Mouse (Mus musculus): ENCODE measurements around the gene Gm20547. TPM values are rescaled to one million over a fixed set of nuclear protein-coding genes. Genes with fewer than 3 reads are reported as not detected.

Gm20547 gene
- polyA plus RNA-seq, 1 experiment from 2014 or later, result not detected

DNA sequence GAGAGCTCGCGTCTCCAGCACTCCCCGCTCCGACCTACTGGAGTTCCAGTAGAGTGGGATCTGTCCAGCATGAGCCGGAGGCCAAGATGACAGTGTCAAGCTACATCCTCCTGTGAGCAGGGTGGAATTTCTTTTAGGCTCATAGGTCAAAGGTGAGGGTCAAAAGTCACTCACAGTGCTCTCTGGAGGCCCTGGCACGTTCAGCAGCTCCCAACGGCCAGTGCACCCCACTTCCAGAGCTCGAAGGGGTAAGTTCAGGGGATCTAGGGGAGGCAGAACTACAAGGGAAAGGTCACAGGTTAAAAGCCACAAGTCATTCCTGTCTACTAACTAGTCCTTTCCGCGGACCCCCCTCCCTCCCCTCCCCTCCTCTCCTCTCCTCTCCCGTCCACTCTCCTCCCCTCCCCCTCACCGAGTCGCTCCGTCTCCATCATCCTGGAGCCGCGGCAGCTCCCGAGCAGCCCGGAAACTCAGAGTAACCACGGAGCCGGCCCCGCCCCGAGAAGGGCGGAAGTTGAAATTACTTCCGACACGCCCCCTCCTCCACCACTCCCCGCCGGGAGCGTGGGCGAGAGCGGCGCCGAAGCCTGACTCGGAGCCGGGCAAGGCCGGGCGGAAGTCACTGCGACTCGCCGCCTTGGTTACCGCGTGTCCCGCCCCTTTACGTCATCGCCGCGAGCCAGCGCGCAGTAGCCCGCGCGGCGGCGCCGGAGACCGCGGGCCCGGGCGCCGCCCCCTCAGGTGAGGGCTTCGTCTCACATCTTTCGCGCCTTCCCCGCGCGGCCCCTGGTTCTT lies 31.9 kb downstream of the Gm20547 start, which contains the start of the genes Skiv2l and Nelfe:
Skiv2l (minus strand) TSS at position 489 of the 795 bp plus-strand sequence.
Nelfe (plus strand) TSS at position 670 of the 795 bp plus-strand sequence.
- ATAC-seq (peak; percentile 98), DNase-seq (ENCODE audit: low spot score) (peak; percentile 99)
- H3K4me3 ChIP-seq (ENCODE audit: low read depth, low read length), result peak within 1 kb of the TSS; percentile 64
- no peaks in the 10 kb centered on the region for H3K27me3 ChIP-seq (replicated peaks; ENCODE audit: control insufficient read depth, insufficient read depth, low read length)
- peak within 1 kb of the TSS; percentile 88 for H3K9ac ChIP-seq (ENCODE audit: low read length)
- peaks cover 60% of the 10 kb centered on the region for H3K36me3 ChIP-seq (ENCODE audit: control insufficient read depth, insufficient read depth, low read length)
- peak within 1 kb of the TSS; percentile 39; the same call in 1 of the 2 replicates for H3K27ac ChIP-seq (ENCODE audit: low read depth, low read length)
- H3K4me1 ChIP-seq (ENCODE audit: control insufficient read depth, insufficient read depth, low read length), result peaks cover 17% of the 10 kb centered on the region
- 1% methylated on average over 55 of the region's 65 CpGs for WGBS
- no peaks in the 10 kb centered on the region for H3K9me3 ChIP-seq (replicated peaks; ENCODE audit: control insufficient read depth, low read length)
- peak within 1 kb of the TSS; percentile 98 for H3K4me2 ChIP-seq (ENCODE audit: low read length)

DNA sequence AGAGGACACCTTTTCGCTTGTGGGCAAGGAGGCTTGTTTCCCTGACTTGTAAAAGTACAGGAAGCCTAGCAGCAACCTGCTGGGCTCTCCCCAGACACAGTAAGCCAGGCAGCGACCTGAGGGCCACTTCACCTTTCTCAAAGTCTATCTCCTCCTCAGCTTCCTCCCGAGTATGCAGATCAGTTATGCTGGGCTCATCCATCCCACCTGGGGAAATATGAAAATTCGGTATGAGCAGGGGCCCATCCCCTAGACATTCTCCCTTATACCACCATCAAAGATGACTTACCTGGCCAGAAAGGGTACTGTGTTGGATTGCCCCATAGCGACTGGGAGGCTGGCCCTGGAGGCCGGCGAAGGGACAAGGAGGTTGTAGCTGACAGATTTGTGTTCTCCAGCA lies 34.2 kb downstream of the Gm20547 start:
- H3K27me3 ChIP-seq (replicated peaks; ENCODE audit: control insufficient read depth, insufficient read depth, low read length), result no peaks in the 10 kb centered on the region
- no peak for DNase-seq (ENCODE audit: low spot score)
- H3K36me3 ChIP-seq (ENCODE audit: control insufficient read depth, insufficient read depth, low read length), result peaks cover 62% of the 10 kb centered on the region
- H3K27ac ChIP-seq (ENCODE audit: low read depth, low read length), result no peak overlapping the region
- H3K4me2 ChIP-seq (ENCODE audit: low read length), result no peak overlapping the region
- no peak overlapping the region for H3K4me3 ChIP-seq (ENCODE audit: low read depth, low read length)
- peaks cover 17% of the 10 kb centered on the region for H3K4me1 ChIP-seq (ENCODE audit: control insufficient read depth, insufficient read depth, low read length)
- H3K9ac ChIP-seq (ENCODE audit: low read length), result no peak overlapping the region
- WGBS, result 93% methylated on average over 7 of the region's 7 CpGs
- H3K9me3 ChIP-seq (replicated peaks; ENCODE audit: control insufficient read depth, low read length), result no peaks in the 10 kb centered on the region
- no peak for ATAC-seq

DNA sequence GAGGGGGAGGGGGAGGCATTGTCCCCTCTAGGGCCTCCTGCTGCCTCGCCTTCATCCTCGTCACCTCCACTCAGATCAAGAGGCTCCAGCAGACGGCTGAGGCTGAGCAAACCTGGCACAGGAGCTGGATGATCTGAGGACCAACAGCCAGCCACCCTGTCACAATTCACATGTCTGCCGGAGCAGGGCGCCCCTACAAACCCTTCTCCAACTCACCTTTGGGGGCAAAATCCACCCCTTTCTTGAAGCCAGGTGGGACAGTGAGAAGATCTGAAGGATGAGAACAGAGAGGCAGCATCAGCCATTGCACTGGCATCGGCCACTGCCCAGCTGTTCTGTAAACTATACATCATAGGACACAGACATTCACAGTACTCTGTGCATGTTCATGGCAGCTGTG lies 34.6 kb downstream of the Gm20547 start:
- no peaks in the 10 kb centered on the region for H3K9me3 ChIP-seq (replicated peaks; ENCODE audit: control insufficient read depth, low read length)
- DNase-seq (ENCODE audit: low spot score) (no peak), ATAC-seq (no peak)
- no peak overlapping the region for H3K4me3 ChIP-seq (ENCODE audit: low read depth, low read length)
- H3K4me2 ChIP-seq (ENCODE audit: low read length), result no peak overlapping the region
- H3K4me1 ChIP-seq (ENCODE audit: control insufficient read depth, insufficient read depth, low read length), result peaks cover 17% of the 10 kb centered on the region
- H3K9ac ChIP-seq (ENCODE audit: low read length), result no peak overlapping the region
- peaks cover 63% of the 10 kb centered on the region for H3K36me3 ChIP-seq (ENCODE audit: control insufficient read depth, insufficient read depth, low read length)
- no peaks in the 10 kb centered on the region for H3K27me3 ChIP-seq (replicated peaks; ENCODE audit: control insufficient read depth, insufficient read depth, low read length)
- 85% methylated on average over 6 of the region's 6 CpGs for WGBS
- H3K27ac ChIP-seq (ENCODE audit: low read depth, low read length), result no peak overlapping the region

DNA sequence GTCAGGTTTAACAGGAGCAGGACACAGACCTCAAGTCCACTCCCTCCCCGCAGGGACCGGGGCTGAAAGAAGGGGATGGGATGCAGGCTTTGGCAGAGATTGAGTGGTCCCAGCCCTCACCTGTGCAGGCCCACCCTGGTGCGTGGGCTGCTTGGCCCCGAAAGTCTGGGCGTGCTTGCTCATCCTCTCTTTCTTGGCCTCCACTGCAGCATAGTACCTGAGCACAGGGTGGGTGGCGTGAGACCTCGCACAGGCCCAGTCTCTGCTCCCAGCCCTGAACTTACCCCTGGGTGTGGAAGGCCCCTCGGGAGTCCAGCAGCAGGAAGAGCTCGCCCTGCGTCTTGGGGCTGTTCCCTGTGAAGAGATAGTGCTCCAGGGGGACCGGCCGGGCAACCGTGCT lies 37.0 kb downstream of the Gm20547 start:
- peaks cover 84% of the 10 kb centered on the region for H3K36me3 ChIP-seq (ENCODE audit: control insufficient read depth, insufficient read depth, low read length)
- DNase-seq (ENCODE audit: low spot score), result no peak
- H3K9ac ChIP-seq (ENCODE audit: low read length), result no peak overlapping the region
- no peak overlapping the region for H3K4me3 ChIP-seq (ENCODE audit: low read depth, low read length)
- no peaks in the 10 kb centered on the region for H3K27me3 ChIP-seq (replicated peaks; ENCODE audit: control insufficient read depth, insufficient read depth, low read length)
- peaks cover 5% of the 10 kb centered on the region; the same call in 1 of the 2 replicates for H3K4me1 ChIP-seq (ENCODE audit: control insufficient read depth, insufficient read depth, low read length)
- H3K27ac ChIP-seq (ENCODE audit: low read depth, low read length), result no peak overlapping the region
- H3K4me2 ChIP-seq (ENCODE audit: low read length), result no peak overlapping the region
- no peak for ATAC-seq
- WGBS, result 93% methylated on average over 13 of the region's 13 CpGs
- no peaks in the 10 kb centered on the region for H3K9me3 ChIP-seq (replicated peaks; ENCODE audit: control insufficient read depth, low read length)

DNA sequence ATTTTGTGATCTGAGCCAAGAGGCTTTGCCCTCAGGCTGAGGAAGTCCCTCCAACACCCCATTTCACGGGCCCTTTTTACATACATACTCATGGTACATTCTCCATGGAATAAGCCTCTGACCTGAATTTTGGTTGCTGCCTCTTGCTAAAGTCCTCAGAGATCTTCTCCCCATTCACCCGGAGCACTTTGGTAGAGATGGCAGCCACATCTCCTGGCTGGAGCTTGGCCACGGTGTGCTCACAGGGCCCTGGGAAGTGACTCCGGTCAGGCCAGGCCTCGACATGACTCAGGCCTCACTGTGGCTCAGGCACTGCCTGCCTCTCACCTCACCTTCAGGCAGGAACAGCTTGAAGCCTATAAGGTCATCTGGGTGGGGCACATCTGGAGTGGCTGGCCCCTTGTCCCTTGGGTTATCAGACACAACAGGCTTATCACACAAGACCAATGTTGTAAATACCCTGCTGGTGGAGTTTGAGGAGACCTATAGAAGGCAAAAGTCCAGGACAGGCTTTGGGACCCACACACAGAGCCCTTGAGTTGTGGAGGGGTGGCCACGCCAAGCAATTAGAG lies 41.0 kb downstream of the Gm20547 start:
- H3K27me3 ChIP-seq (replicated peaks; ENCODE audit: control insufficient read depth, insufficient read depth, low read length), result no peaks in the 10 kb centered on the region
- H3K4me3 ChIP-seq (ENCODE audit: low read depth, low read length), result no peak overlapping the region
- ATAC-seq, result no peak
- no peaks in the 10 kb centered on the region for H3K9me3 ChIP-seq (replicated peaks; ENCODE audit: control insufficient read depth, low read length)
- WGBS, result 87% methylated on average over 6 of the region's 6 CpGs
- H3K4me1 ChIP-seq (ENCODE audit: control insufficient read depth, insufficient read depth, low read length), result peaks cover 10% of the 10 kb centered on the region
- no peak overlapping the region for H3K27ac ChIP-seq (ENCODE audit: low read depth, low read length)
- H3K4me2 ChIP-seq (ENCODE audit: low read length), result no peak overlapping the region
- H3K36me3 ChIP-seq (ENCODE audit: control insufficient read depth, insufficient read depth, low read length), result peaks cover 74% of the 10 kb centered on the region
- no peak overlapping the region for H3K9ac ChIP-seq (ENCODE audit: low read length)
- DNase-seq (ENCODE audit: low spot score), result no peak

DNA sequence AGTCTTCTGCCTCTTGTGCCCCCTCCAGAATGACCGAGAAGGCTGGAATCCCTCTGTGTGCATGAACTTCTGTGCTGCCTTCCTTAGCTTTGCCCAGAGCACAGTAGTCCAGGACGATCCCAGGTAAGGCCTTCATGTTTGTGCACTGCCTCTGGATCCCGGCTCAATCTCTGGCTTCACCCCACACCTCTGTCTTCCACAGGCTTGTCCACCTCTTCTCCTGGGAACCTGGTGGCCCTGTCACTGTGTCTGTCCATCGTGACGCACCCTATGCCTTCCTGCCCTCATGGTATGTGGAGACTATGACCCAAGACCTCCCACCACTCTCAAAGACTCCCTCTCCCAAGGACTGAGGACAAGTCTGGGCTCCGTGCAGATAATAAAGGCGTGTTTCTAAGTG lies 43.1 kb downstream of the Gm20547 start:
- no peaks in the 10 kb centered on the region for H3K9me3 ChIP-seq (replicated peaks; ENCODE audit: control insufficient read depth, low read length)
- no peak for DNase-seq (ENCODE audit: low spot score)
- H3K27ac ChIP-seq (ENCODE audit: low read depth, low read length), result no peak overlapping the region
- H3K36me3 ChIP-seq (ENCODE audit: control insufficient read depth, insufficient read depth, low read length), result peaks cover 60% of the 10 kb centered on the region
- 89% methylated on average over 7 of the region's 7 CpGs for WGBS
- H3K9ac ChIP-seq (ENCODE audit: low read length), result no peak overlapping the region
- peaks cover 13% of the 10 kb centered on the region for H3K4me1 ChIP-seq (ENCODE audit: control insufficient read depth, insufficient read depth, low read length)
- no peak overlapping the region for H3K4me3 ChIP-seq (ENCODE audit: low read depth, low read length)
- H3K4me2 ChIP-seq (ENCODE audit: low read length), result no peak overlapping the region
- H3K27me3 ChIP-seq (replicated peaks; ENCODE audit: control insufficient read depth, insufficient read depth, low read length), result no peaks in the 10 kb centered on the region
- no peak for ATAC-seq

DNA sequence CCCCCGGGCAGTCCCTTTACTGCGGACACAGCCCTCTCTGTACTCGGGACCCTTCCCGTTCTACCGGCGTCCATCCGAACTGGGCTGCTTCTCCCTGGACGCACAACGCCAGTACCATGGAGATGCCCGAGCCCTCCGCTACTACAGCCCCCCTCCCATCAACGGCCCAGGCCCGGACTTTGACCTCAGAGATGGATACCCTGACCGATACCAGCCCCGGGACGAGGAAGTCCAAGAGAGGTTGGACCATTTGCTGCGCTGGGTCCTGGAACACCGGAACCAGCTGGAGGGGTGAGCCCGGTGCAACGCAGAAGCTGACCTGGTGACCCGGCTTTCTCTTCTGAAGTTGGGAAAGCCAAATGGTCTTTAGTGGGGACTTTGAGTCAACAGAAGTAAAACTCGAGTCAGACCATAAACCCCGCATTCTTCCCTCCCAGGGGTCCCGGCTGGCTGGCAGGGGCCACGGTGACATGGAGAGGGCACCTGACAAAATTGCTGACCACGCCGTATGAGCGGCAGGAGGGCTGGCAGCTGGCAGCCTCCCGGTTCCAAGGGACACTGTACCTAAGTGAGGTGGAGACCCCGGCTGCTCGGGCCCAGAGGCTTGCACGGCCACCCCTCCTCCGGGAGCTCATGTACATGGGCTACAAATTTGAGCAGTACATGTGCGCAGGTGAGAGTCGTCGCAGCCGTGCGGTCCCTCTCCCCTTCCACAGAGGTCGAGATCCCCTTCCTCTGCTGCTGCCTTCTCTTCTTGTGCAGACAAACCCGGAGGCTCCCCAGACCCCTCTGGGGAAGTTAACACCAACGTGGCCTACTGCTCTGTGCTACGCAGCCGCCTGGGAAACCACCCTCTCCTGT lies 44.1 kb downstream of the Gm20547 start:
- Histone ChIP-seq H3K27me3 (replicated peaks; ENCODE audit: control insufficient read depth, insufficient read depth, low read length) (no peaks in the 10 kb centered on the region), H3K4me2 (ENCODE audit: low read length) (peak overlapping the region; percentile 99), H3K27ac (ENCODE audit: low read depth, low read length) (no peak overlapping the region), H3K4me1 (ENCODE audit: control insufficient read depth, insufficient read depth, low read length) (peaks cover 13% of the 10 kb centered on the region), H3K36me3 (ENCODE audit: control insufficient read depth, insufficient read depth, low read length) (peaks cover 54% of the 10 kb centered on the region), H3K4me3 (ENCODE audit: low read depth, low read length) (peak overlapping the region; percentile 73), H3K9ac (ENCODE audit: low read length) (peak overlapping the region; percentile 80), H3K9me3 (replicated peaks; ENCODE audit: control insufficient read depth, low read length) (no peaks in the 10 kb centered on the region)
- ATAC-seq (0 out of 2 replicates have a peak, but pooled peaks have one; percentile 3), DNase-seq (ENCODE audit: low spot score) (no peak)
- WGBS, result 45% methylated on average over 43 of the region's 43 CpGs

DNA sequence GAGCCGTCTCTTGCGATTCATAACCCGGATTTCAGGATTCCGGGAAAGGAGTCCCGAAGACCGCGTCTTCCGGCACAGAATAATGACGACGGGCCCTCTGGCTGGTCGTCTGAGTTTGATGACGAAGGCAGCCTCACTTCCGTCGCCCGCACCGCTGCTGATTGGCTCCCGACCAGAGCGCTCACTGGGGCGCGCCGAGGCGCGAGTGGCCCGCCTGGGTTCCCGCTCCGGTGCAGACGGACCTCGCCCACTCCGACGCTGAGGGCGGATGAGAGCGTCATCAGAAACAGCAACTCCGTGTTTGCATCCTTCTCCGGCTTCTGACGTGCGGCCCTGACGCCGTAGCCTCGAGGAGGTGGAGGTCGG lies 45.0 kb downstream of the Gm20547 start, which contains the start of the genes Stk19 and Dxo:
Stk19 (minus strand) TSS at position 90 of the 366 bp plus-strand sequence.
Dxo (plus strand) TSS at position 164 of the 366 bp plus-strand sequence.
- ATAC-seq (peak; percentile 93), DNase-seq (ENCODE audit: low spot score) (peak; percentile 98)
- Histone ChIP-seq H3K9ac (ENCODE audit: low read length) (peak within 1 kb of the TSS; percentile 80), H3K27me3 (replicated peaks; ENCODE audit: control insufficient read depth, insufficient read depth, low read length) (no peaks in the 10 kb centered on the region), H3K36me3 (ENCODE audit: control insufficient read depth, insufficient read depth, low read length) (peaks cover 45% of the 10 kb centered on the region), H3K4me3 (ENCODE audit: low read depth, low read length) (peak within 1 kb of the TSS; percentile 73), H3K27ac (ENCODE audit: low read depth, low read length) (peak within 1 kb of the TSS; percentile 76), H3K4me1 (ENCODE audit: control insufficient read depth, insufficient read depth, low read length) (peaks cover 13% of the 10 kb centered on the region), H3K4me2 (ENCODE audit: low read length) (peak within 1 kb of the TSS; percentile 99), H3K9me3 (replicated peaks; ENCODE audit: control insufficient read depth, low read length) (no peaks in the 10 kb centered on the region)
- WGBS, result under 1% methylated on average over 40 of the region's 40 CpGs

Measured in forebrain, embryonic 14.5 days (tissue).